Mouse (Mus musculus) left cerebral cortex, adult 2 months (tissue): ENCODE measurements around the gene Hdac7. TPM values are rescaled to one million over a fixed set of nuclear protein-coding genes. Genes with fewer than 3 reads are reported as not detected.

Experiments used
- DNase-seq, 2 experiments: peaks; one replicate each; pipeline ENCODE4 v3.0.0; 2021 to 2022; ENCODE audit warnings: low spot score in 2 of 2, mixed read lengths in 1 of 2; ENCODE audit errors: extremely low spot score in 1 of 2
- H3K27ac ChIP-seq: fragments of 200-600 bp; 2 replicates; pipeline ENCODE4 v1.8.1; 2022
- H3K4me3 ChIP-seq: fragments of 200-600 bp; 2 replicates; pipeline ENCODE4 v1.8.1; 2022
- CTCF ChIP-seq: fragments of 200-600 bp; IDR thresholded peaks from 2 replicates; pipeline ENCODE4 v1.8.1; 2022; ENCODE audit warnings: antibody characterized with exemption, mild to moderate bottlenecking, moderate library complexity
- intact Hi-C: fragments of 180-260 bp; cut with DNase I; formaldehyde crosslinking; loops from one replicate; pipeline ENCODE4 v1.15.1; 2025
- total RNA-seq, 2 experiments: library from RNA; stranded (reverse); gene quantifications; 2 replicates each; pipeline ENCODE4 v1.2.3; 2021

Hdac7 gene
- total RNA-seq, 2 experiments from 2014 or later = 38.4 to 41.6 TPM

DNA sequence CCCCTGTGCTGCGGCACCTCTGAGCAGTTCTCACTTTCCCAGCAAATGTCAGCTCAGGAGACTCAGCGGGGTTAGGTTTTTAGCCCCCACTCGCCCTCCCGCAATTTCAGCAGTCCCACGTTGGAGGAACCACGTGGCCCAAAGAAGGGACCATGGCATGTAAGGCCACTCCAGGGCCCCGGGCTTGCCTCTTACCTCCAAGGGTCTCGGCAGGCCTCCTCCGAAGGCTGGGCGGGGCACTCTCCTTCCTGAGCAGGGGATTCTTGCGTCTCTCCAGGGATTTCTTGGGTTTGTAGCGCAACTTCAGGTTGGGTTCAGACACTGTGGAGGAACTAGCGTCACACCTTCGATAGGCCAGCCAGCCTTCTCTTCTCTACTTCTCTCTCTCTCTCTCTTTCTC, 35.1 kb downstream of the Hdac7 start:
- Histone ChIP-seq H3K4me3 (no peak overlapping the region), H3K27ac (no peak overlapping the region)
- intact Hi-C loops = no loop called here
- no peak for TF ChIP-seq CTCF
- DNase-seq = no peak

- no peak for TF ChIP-seq CTCF
- intact Hi-C loops = no loop called here
- H3K27ac ChIP-seq = no peak overlapping the region
- H3K4me3 ChIP-seq = no peak overlapping the region
- no peak for DNase-seq
These were observed 35.8 kb downstream of the Hdac7 start for GRCm38 (mm10) chr15:97808532-97808931.

DNA sequence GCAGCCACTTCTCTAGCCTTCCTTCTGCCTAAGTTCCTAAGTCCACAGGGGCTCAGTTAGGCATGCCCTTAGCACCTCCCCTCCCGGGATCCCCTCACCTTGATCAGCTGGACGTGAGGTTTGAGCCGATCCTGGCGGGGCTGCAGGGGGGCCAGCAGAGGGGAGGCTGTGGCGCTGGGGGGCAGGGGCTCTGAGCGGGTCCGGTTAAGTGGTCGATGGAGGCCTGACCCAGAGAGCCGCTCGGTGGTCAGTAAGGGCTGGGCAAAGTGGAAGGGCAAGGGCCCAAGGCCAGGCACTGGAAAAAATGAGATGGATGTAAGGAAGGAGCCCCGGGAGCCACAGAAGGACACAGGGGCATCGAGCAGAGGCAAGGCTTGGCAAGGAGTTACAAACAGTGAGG, 36.4 kb downstream of the Hdac7 start:
- Histone ChIP-seq H3K27ac (no peak overlapping the region), H3K4me3 (no peak overlapping the region)
- TF ChIP-seq CTCF = no peak
- no peak for DNase-seq
- intact Hi-C loops = no loop called here

- DNase-seq = no peak
- no peak for TF ChIP-seq CTCF
- Histone ChIP-seq H3K4me3 (no peak overlapping the region), H3K27ac (no peak overlapping the region)
- intact Hi-C loops = no loop called here
These were observed 41.7 kb downstream of the Hdac7 start for GRCm38 (mm10) chr15:97802575-97802974.

DNA sequence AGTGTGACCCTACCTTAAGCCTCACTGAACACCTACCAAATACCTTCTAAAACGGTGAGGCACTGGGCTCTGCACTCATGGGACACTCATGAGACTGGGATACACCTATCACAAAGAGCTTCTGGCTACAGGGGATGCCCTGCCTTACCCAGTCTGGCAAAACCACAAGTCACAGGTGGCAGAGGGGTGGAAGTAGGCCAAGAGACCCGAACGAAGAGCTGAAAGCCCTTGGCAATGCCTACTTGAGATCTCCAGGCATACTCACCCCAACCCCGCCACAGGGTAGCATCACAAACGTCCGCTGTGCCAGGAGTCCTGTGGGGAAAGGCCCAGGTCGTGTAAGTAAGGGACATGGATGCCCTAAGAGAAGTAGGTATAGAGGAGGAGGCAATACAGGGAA, 42.5 kb downstream of the Hdac7 start:
- no peak for DNase-seq
- intact Hi-C loops = no loop called here
- no peak overlapping the region for H3K27ac ChIP-seq
- no peak for TF ChIP-seq CTCF
- no peak overlapping the region for H3K4me3 ChIP-seq

- H3K4me3 ChIP-seq = no peak overlapping the region
- no peak for TF ChIP-seq CTCF
- H3K27ac ChIP-seq = no peak overlapping the region
- no peak for DNase-seq
- intact Hi-C loops = no loop called here
These were observed 43.4 kb downstream of the Hdac7 start for GRCm38 (mm10) chr15:97800853-97801252.

GRCm38 (mm10) chr15:97799446-97799845, 44.9 kb downstream of the Hdac7 start:
- no peak for DNase-seq
- H3K4me3 ChIP-seq = no peak overlapping the region
- no peak for TF ChIP-seq CTCF
- intact Hi-C loops = no loop called here
- no peak overlapping the region for H3K27ac ChIP-seq

DNA sequence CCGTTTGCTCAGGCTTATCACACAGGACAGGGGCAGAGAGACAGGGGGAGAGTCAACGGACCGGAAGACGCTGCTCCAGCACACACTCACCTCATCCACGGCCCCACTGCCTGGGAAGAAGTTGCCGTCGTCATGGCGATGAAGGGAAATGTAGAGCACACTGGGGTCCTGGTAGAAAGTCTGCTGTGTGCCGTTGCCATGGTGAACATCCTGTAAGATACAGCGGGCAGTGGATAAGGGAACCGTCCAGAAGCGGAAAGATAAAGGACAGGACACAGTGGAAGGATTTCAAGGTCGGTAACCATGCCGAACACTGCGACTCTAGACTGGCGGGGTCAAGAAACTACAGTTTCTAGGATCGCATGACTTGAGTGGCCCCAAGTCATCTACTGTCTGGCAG, 46.2 kb downstream of the Hdac7 start:
- Histone ChIP-seq H3K4me3 (no peak overlapping the region), H3K27ac (no peak overlapping the region)
- intact Hi-C loops = no loop called here
- no peak for DNase-seq
- TF ChIP-seq CTCF = no peak

DNA sequence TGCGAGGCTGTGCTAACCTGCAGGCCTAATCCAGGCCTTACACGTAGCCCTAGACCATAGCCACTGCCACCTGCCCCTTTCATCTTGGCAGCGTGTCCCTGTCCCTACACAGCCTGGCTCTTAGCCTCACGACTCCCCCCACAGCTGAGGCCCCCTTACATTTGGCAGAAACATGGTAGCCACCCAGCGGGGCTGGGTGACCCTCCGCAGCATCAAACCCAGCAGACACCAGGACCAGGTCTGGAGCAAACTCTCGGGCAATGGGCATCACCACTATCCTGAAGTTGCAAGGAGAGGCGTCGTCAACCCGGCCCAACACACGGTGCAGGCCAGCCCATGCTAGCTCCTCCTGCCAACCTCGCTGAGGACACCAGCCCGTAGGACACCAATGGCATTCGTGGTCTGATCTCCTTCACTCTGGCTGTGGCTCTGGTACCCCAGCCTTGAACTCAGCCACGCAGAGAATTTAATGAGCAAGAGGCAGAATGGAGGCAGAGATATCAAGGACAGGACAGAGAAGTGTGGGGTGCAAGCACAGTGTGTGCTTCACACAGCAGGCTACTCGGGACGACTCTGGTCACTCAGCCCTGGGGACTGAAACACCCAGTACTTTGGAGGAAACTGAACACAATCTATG, 47.5 kb downstream of the Hdac7 start:
- intact Hi-C loops = no loop called here
- no peak overlapping the region for H3K4me3 ChIP-seq
- no peak for TF ChIP-seq CTCF
- no peak for DNase-seq
- H3K27ac ChIP-seq = no peak overlapping the region

DNA sequence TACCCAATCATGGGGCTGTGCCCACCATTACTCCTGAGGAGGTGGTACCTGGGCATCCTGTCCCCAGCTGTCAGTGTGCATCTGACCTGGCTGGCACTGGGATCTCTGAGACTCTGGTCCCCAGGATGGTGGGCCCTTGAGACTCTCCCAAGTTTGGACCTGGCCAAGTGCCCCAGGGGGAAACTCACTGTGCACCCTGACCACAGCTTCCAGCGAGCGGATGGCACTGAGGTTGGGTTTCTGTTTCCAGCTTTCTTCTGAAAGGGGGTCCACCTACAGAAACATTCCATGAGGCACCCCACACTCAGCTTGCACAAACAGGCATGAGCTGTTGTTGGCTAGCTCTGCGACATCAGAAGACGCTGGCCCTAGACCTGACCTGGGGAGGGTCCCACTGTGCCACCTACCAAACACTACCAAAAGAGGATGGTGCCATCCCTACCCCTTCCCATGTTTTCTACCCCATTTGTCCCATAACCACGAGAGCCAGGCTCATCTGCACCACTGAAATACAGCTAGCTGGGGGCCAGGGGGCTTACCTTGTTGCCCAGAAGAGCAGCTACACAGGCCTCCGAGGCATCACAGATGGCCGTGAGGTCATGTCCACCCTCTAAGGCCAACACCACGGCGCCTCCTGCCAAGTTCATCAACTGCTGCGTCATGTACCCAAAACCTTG, 48.6 kb downstream of the Hdac7 start:
- TF ChIP-seq CTCF = no peak
- H3K27ac ChIP-seq = no peak overlapping the region
- intact Hi-C loops = no loop called here
- DNase-seq = no peak
- H3K4me3 ChIP-seq = no peak overlapping the region

- no peak overlapping the region for H3K4me3 ChIP-seq
- TF ChIP-seq CTCF = peak; percentile 57
- intact Hi-C loops = no loop called here
- DNase-seq = no peak
- H3K27ac ChIP-seq = no peak overlapping the region
These were observed 50.0 kb downstream of the Hdac7 start for GRCm38 (mm10) chr15:97794268-97794667.

- no peak for TF ChIP-seq CTCF
- Histone ChIP-seq H3K27ac (no peak overlapping the region), H3K4me3 (no peak overlapping the region)
- no peak for DNase-seq
- intact Hi-C loops = no loop called here
These were observed 50.7 kb downstream of the Hdac7 start for GRCm38 (mm10) chr15:97793386-97794153.
